Mouse (Mus musculus) T-helper 1 cell (primary cell): Measurements from ENCODE around the gene Fubp3.
"Not testable (repeated sequence)": the region's sequence is repeated elsewhere in the genome, so short reads cannot be mapped to it uniquely, and the experiment has no call there.

ENCODE experiments used
- in situ Hi-C: fragments of 300-600 bp; cut with MboI, MseI; formaldehyde crosslinking; loops from one replicate; pipeline ENCODE4 v1.15.1; 2025; ENCODE audit warnings: high pct_unique_total_duplicates

The Fubp3 gene

GRCm38 (mm10) chr2:31572051-31572914 is at the start of gene Fubp3:
TSS of gene Fubp3 (plus strand) at chr2:31572651.
- in situ Hi-C loops = no loop called here

DNA sequence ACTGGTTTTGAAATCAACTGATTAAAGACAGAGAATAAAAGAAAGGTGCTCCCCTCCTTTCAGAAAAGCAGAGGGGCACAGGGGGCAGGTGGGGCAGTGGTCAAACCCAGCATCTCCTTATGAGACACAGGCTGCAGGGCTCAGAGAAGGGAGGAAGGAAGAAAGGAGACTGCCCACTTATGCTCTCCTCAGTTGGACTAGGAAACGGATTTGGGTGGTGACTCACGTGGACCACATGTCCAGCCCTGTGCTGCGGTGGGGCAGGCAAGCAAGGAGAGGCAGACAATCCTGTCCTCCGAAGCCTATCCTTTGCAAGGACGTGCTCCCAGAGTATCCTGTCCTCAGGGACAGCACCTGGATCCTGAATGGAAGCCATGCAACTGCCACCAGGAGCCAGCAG is 47.8 kb upstream of the Fubp3 start:
- in situ Hi-C loops = loop anchor here (5.0 kb wide), 1 partner anchor 847 kb away; no protein-coding TSS in a partner anchor

DNA sequence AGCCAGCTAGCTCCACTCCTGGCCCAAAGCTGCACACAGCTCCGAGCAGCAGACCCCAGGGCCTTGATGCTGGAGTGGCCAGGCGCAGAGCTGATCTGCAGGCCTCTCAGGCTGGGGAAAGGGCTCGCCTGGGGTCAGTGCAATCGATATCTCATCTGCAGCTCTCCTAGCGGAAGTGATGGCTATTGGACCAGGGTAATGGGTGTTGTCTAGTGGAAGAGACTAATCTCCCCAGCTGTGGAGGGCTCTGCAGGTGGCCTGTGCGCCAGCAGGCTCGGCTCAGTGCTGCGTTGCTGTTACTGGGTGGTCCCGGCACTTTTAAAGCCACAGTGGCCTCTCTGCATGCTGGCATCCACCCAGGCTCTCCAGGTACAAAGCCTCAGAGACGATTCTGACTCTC is 46.7 kb upstream of the Fubp3 start:
- in situ Hi-C loops = no loop called here

GRCm38 (mm10) chr2:31530201-31530600 is 42.2 kb upstream of the Fubp3 start:
- in situ Hi-C loops = no loop called here

DNA sequence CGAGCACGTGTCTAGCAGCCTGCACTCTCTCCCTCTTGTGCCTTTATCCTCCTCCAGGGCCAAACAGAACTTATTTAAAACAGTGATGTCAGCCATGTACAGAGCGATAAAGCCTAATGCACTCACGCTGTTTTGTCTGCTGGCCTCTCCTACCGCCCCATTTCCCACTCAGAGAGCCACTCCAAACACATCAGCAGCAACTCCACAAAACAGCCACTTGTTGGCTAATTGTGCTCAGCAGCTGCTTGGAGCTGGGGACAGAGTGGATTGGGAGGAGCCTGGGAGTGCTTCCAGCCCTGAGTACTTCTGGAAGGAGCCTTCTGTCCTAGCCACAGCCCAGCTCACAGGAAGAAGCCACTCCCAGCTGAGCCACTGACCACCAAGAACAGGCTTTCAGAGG is 35.4 kb upstream of the Fubp3 start:
- in situ Hi-C loops = no loop called here

DNA sequence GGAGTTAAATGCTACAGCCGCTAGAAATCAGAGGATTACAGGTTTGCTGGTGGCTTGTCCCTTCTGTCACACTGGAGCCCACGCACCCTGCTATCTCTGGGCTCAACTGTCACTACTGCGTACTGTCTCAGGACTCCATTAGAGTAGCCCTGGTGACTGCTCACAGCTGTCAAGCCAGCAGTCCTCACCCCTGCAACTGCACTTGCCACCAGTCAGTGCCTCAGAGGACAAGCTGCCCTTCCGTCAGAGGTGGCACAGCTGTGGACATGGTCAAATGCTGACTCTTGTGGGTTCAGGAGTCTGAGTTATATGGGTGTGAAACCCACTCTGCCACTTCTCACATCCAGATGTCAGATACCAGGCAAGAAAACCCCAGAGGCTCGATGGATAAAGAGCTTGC is 33.7 kb upstream of the Fubp3 start:
- in situ Hi-C loops = no loop called here

- in situ Hi-C loops = loop anchor here (10.0 kb wide), 1 partner anchor 807 kb away; no protein-coding TSS in a partner anchor
These were observed 30.9 kb upstream of the Fubp3 start for GRCm38 (mm10) chr2:31541581-31541980.

DNA sequence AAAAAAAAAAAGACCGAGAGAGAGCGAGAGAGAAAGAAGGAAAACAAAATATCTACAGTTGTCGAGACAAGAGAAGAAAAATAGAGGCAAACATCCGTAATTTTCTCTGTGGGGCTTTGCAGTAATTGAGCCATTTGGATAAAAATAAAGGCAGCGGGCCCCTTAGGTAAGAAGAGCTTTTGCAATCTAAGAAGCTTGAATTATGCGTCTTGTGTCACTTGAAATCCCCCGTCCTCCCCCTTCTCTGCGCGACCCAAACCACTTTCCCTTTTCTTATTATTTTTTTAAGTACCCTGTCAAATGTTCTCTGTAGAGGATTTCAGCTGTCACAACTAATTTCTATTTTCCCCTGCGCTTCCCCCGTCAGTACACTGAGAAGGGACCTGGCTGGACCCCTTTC is 24.7 kb upstream of the Fubp3 start:
- in situ Hi-C loops = loop anchor here (10.0 kb wide), 1 partner anchor 813 kb away; no protein-coding TSS in a partner anchor

DNA sequence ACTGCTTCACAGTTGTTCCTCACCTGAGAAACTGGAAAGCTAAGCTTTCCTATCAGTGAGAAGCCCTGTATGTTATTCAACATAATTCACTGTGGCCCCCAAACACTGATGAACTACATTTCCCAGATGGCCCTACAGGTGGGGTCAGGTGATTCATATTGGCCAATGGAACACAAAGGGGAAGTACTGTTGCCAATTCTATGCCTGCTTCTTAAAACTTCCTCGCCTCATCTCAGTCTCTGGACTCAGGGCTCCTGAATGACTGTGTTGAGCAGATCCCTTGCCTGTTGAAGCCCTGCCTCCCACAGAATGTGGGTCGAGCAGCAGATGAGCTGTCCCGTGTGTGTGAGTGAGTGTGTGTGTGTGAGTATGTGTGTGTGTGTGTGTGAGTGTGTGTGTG is 21.9 kb upstream of the Fubp3 start:
- in situ Hi-C loops = no loop called here

GRCm38 (mm10) chr2:31551351-31551750 is 21.1 kb upstream of the Fubp3 start:
- in situ Hi-C loops = not testable (repeated sequence)

DNA sequence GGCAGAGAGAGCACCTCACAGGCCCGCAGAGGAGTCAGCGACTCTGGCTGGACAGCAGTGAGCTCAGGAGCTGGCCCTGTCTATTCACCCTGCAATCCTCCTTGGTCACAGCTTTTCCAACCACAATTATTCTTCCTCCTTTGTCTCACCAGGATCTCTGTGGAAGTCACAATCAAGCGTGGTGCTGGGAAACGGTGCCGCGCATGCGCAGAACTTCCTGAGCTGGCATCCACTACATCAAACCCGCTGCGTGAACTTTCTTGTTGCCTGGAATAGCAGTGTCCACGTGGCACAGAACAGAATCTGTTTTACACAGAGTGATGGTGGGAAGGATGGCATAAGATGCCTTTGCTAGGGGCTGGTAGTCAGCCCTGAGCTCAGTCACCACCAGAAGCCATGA is 20.5 kb upstream of the Fubp3 start:
- in situ Hi-C loops = no loop called here

- in situ Hi-C loops = no loop called here
These were observed 17.8 kb upstream of the Fubp3 start for GRCm38 (mm10) chr2:31554619-31555018.

GRCm38 (mm10) chr2:31572915-31573635 is 624 bp downstream of the Fubp3 start:
- in situ Hi-C loops = no loop called here

GRCm38 (mm10) chr2:31581617-31582016 is 9.2 kb downstream of the Fubp3 start:
- in situ Hi-C loops = no loop called here

GRCm38 (mm10) chr2:31591799-31592484 is 19.5 kb downstream of the Fubp3 start:
- in situ Hi-C loops = no loop called here

DNA sequence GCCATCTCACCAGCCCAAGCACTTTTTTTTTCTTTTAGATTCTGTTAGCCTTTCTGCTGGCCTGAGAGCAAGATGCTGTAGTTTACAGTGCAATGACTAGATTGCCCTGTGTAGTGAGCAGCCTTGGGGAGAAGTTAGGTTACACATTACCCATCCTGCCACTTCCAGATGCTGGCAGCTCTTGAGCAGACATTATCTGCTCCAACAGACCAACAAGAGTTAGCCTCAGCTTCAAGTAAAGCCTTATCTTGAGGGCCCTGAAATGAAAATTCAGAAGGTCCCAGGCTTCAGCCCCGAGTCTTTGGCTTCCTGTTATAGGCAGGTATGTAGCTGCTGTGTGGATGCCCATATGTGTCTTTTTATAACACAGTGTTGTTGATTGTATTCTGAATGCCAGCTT is 35.1 kb downstream of the Fubp3 start:
- in situ Hi-C loops = no loop called here

DNA sequence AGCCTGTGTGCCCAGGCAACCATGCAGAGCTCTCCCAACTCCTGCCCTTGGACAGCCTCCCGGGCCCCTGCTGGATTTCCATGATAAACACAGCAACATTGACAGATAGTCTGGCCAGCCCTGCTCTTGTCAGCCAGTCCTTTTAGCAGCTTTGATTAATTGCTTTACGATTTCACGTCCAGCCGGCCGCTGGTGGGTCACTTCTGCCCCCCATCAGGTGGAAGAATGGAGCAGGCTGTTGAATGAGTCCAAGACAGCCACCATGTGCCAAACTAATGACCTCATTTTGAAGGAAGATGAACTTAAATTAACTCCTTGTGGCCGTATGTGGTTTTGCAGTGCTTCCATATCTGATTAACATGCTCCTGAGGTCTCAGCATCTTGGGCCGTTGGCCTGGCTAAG is 37.4 kb downstream of the Fubp3 start:
- in situ Hi-C loops = no loop called here

DNA sequence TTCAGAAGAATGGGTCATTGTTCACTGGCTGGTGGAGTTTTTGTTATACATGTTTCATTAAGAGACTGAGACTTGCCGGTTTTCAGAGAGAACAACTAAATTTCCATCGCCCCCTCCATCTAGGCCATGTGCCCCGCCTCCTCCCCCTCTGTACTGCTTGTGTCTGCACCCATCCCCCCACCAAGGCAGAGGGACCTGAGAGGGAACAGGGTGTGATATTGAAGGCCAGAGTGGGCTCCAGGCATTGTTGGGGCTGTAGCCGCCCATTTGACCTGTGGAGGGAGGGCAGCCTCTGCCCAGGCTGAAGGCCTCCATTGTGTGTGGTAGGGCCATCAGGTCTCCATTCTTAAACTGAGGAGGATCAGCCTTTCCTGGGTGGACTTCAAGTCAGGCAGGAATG is 38.5 kb downstream of the Fubp3 start:
- in situ Hi-C loops = no loop called here

DNA sequence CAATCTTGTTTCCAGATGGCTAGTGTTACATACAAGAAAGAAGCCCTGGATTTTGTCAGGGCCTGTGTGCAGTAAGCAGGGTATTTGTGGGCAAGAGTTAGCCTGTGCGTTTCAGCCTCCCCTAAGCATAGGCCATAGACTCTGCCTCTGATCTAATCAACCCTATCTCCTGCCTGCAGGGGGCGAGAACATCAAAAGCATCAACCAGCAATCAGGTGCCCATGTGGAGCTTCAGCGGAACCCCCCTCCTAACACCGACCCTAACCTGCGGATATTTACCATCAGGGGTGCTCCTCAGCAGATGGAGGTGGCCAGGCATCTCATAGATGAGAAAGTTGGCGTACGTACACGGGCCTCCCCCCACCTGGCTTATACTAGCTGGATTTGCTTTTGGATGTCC is 38.9 kb downstream of the Fubp3 start:
- in situ Hi-C loops = no loop called here

- in situ Hi-C loops = no loop called here
These were observed 40.2 kb downstream of the Fubp3 start for GRCm38 (mm10) chr2:31612627-31613026.

DNA sequence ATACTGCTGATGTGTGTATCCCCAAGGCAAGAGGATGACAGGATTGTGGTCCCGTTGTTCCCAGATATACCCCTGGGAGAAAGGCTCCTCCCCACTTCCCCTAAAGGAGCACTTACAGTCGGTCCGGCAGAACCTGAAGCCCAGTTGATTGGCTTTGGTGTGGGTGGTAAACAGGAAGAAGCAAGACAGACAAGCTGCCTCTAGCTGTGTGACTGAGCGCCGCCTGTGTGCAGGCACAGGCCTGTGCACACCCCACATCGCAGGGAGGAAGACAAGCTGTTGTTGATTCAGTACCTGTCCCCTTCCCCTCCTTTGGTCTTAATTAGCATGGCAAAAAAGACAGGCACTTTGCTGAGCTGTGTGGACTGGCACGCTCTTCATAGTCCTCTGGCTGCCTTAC is 41.3 kb downstream of the Fubp3 start:
- in situ Hi-C loops = no loop called here

GRCm38 (mm10) chr2:31618484-31619161 is 46.2 kb downstream of the Fubp3 start:
- in situ Hi-C loops = no loop called here
